Mouse (Mus musculus): Measurements from ENCODE around the gene Nabp1.
A peak's percentile ranks its signal among the peaks of the same experiment; 100 is the strongest.

The Nabp1 gene

DNA sequence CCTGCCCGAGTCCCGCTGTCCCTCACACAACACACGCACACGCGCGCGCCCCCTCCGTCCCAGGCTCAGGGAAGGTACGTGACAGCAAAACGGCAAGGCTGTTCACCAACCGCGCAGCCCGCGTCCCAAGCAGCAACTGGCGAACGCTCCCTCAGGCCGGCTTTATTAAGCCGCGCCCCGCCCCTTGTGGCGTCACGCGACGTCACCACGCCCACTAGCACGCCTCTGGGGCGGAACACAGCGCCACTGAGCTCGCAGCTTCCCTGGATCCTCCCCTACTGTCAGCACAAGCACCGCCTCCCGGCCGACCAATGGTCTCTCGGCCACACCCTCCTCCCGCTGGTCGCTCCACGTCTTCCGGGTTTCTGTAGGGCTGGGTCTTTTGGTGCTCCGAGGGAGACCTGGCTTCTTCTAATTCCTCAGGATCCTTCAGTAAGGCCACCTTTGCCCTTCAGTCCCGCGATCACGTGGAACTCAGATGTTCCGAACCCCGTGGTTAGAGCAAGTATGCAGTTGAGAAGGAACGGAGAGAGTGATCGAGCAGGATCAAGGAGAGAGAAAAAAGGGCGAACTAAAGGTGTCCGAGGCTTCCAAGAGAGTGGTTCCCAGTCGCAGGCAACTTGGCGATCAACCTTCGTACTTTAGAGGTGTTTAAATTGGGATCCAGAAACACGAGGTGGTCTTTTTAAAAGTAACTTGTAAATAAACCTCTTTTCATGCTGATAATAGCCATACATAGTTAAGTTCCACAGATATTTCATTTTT lies at the start of gene Nabp1:
TSS of gene Nabp1 (minus strand) at position 164 of the 765 bp plus-strand sequence.
- DNase-seq (ENCODE audit: low read depth, low spot score): peak; percentile 99

DNA sequence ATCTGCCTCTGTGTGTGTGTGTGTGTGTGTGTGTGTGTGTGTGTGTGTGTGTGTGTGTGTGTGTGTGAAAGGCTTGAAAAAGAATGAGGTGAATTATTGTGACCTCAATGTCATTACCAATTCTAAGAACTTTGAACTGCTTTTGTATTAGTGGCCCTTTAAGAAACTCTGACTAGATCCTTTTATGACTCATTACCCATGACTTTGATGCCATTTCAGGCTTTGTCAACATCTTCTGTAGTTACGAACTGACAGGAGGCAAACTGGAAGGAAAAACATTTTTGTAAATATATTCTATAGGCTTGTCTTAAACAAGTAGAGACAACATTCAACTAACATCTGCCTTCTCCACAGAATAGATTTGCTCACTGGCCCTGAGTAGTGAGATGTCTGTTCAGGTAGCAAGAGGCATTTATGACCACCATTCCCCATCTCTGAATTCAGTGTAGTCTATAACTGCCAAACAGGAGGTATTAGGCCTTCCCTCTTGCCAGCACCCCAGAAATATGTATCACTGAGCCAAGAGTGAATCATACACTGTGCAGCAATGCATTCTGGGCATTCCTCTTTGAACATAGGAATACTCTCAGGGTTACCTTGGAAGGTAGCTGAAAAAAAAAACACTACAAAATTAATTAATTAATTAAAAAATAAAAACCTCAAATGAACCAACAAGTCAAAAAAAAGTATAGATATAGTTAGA lies 47.5 kb upstream of the Nabp1 start:
- no peak for DNase-seq (ENCODE audit: low read depth, low spot score)

DNA sequence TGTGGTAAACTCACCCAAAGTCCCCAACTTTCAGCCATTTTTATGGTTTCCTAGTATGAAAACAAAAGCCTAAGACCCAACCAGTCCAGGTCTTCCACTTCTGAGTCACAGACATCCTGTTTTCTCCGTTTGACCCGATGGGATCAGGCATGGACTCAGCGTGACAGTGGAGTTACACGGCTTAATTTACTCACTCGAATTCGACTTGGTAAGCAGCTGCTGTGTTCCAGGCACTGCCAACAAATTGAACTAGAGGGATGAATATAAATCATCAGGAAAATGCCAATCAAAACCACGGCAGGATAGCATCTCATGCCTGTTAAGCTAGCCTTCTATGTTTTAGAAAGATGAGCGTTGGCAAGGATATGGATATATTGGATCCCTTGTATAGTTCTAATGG lies 43.4 kb upstream of the Nabp1 start:
- no peak for DNase-seq (ENCODE audit: low read depth, low spot score)

DNA sequence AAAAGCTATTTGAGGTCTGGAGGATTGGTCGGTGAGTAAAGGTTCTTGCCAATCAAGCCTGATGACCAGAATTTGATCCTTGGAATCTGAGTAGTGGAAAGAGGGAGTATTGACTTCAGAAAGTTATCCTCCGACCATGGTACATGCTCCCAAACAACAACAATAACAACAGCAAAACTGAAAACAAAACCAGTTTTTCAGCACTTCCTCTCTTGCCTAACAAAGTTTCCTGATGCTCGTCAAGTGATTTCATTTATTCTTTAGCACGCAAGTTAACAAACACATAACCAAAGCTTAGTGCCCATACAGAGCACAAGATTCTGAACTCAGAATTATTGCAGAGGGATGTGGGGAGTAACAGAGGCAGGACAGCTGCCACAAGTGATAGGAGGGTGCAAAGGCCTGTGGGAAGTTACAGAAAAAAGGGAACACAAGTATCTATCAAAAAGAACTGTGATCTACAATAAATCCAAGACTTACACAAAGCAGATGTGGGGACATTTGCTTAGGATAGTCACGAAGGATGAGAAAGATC lies 42.1 kb upstream of the Nabp1 start:
- DNase-seq (ENCODE audit: low read depth, low spot score): no peak

DNA sequence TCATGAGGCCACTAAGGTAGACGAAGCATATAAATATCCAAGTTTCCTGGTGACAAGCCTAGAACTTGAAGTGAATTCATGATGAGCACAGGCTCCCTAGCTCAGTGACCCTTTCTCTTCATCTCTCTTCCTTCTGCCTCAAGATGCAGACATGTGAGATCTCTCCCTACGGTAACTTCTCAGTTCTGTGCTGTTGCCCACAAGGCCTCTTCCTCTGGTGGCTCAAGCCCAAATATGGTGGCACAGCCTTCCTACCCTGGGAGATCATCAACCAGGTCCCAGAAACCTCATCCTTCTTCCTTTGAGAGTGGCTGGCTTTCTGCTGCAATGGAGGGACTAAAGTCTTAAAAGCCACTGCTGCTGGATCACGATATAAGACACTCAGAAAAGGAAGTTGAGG lies 40.9 kb upstream of the Nabp1 start:
- no peak for DNase-seq (ENCODE audit: low read depth, low spot score)

DNA sequence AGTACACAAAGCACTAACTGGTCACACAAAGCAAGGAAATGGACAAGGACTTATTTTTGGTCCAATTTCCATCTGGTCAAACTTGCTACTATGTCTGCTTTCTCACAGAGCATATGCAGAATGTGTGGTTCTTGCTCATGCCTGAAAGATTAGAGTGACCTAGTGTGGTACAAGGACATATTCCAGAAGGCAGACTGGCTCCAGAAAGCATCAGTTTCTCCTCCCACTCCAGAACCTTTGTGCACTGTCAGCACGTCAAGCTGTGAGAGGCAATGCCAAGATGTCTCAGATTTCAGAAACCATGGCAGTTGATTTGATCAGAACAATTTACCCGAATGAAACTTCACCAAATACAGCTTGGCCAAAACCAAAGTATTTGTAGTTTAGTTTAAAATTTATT lies 37.4 kb upstream of the Nabp1 start:
- no peak for DNase-seq (ENCODE audit: low read depth, low spot score)

DNA sequence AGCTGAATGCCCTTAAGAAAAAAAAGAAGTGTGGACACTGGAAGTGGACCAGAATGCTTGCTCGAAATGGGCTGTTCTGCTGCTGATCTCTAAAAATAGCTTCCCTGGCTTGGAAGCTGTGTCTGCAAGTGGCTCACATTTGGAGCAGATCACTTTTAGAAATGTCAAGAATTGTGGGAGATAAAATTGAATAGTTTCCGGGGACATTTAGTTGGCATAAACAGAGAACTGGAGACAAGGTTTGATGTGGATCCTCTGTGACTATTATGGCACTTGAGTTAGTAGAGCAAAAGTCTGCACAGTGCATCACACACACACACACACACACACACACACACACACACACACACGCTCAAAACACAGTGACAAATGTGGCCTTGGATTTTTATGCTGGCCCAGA lies 36.8 kb upstream of the Nabp1 start:
- DNase-seq (ENCODE audit: low read depth, low spot score): no peak

DNA sequence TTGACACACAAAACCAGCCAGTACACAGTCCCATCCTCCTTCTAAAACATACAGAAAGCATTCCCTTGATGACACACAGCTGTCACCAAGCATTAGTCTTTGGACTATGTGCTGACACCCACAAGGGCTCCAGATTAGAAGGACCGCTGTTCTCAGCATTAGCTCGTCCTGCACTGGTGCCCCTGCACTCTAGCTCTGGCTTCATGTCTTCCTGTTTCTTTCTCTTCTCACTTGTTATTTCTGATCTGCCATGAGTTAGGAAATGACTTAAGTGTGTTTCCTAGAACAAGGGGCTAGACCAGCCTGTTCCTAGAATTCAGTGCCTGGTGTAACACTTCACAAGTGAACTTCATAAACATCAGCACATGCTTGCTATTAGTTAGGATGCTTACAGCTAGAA lies 36.2 kb upstream of the Nabp1 start:
- no peak for DNase-seq (ENCODE audit: low read depth, low spot score)

DNA sequence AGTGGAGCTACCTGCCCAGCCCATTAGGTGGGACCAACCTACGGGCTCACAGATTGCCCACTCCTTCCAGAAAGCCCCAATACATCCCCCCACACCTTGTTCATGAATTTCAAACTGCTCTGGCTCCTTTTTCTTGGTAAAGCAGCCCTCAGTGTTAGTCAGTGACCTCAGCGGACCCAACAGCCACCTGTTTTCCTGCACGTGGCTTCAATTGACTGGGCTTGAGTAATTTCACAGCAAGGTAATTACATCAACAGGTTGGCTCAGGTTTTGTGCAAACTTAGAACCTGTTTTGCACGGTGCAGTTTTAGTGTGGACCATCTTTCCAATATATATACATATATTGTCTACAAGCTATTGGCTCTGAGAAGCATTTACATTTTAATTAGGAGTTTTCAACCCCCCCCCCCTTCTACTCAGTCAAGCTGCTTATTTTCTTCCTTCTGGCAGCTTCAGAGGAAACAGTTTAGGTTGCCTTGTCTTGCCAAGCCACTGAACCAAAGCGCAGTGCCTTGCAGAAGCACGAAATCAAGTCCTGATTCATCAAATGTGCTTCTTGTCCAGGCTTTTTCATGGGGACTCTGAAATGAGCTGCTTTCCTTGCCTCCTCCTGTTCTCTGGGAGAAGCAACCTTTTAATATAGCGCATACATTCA lies 35.0 kb upstream of the Nabp1 start:
- DNase-seq (ENCODE audit: low read depth, low spot score): no peak

DNA sequence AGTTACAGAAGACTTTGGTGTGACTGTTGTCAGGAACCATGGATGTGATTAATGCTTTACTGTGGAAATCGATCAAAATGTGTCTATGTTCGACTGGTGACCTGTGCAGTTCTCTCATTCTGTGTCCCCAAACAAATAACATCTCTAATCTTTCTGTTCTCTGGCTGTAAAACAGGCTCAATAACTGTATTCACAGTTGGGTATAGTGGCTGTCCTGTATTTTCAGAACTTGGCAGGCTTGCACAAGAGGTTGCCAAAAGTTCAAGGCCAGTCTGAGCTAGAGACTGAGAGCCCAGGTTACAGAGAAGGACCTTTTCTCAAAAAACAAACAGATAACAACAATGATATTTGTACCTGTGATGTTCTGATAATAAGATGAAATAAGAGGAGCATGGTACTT lies 34.1 kb upstream of the Nabp1 start:
- no peak for DNase-seq (ENCODE audit: low read depth, low spot score)

DNA sequence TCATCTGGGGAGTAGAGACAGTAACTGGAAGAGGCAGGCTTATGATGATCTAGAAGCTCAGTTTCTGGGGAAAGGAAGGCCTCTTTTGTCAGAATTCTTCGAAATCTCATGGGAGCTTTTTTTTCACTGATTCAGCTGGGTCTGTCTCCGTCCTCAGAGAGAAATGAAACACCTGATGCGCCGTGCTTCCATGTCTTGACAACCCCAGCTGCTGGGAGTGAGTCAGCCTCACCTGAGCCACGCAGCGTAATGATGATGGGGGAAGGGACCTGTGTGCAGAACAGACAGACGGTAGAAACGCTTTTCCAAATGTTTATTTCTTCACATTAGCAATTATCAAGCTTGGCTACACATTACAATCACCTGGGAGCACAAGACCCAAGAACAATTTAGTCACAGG lies 31.6 kb upstream of the Nabp1 start:
- DNase-seq (ENCODE audit: low read depth, low spot score): no peak

DNA sequence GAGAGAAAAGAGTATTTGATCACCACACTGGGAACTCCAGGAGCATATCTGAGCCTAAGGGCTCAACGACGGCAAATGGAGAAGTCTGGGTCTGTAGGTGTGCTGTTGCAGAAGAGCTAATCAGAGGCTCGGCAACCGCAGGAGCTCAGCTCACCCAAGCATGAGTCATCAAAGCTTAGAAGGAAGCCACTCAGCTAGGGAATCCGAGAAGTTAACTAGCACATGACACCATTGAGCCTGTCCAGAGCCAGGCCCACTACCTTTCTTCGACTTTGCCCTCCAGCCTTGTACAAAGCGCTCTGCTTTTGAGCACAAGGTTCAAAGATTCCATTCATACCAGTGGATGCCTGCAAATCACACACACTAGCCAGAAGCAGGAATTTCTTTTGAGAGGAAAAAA lies 30.9 kb upstream of the Nabp1 start:
- DNase-seq (ENCODE audit: low read depth, low spot score): peak; percentile 80

DNA sequence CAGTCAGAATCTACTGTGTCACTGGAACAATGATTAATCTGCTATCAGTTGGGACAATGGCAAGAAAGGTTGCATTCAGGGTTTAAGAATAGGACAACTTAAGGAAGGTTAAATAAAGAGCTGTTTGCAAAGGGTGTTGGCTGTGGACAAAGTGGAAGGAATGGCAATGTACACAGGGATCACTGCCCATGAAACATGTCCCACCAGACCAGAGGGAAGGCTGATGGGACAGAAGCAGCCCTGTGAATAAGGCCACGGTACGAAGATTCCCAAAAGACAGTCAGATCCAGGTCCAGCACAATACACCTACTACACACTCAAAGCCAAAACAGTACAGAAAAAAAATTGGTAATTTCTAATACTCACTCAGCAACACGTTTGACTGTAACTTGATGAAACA lies 30.3 kb upstream of the Nabp1 start:
- DNase-seq (ENCODE audit: low read depth, low spot score): peak; percentile 48

DNA sequence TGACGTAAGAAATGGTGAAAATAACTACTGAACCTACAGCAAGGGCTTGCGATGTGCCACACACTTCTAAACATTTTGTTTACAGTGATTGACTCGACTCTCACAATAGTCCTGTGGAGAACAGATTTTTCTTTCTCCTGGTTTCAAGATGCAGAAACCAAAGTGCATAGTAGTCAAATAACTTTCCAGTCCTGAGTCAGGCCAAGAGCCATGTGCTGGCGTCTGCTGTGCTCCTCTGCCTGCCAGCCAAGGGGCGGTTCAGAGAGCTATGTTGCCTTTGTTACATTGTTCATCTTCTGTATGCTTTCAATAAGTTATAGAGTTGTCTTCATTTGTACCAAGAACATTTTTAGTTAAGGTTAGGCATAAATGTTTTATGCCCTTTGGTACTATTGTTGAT lies 29.2 kb upstream of the Nabp1 start:
- no peak for DNase-seq (ENCODE audit: low read depth, low spot score)

DNA sequence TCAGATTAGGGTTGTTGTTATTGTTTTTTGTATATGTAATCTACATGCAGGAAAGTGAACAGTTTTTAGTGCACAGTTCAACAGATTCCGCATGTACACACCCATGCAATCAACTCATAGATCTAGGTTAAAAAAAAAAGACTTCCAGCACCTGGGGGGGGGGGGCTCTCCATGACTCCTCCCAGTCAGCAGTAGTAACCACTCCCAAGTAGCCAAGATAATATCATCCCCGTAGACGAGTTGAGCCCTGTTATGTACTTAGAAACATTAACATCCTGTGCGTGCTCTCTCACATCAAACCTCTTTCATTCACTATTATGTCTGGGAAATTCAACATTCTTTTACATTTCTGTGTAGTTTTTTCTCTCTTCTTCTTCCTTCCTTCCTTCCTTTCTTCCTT lies 28.0 kb upstream of the Nabp1 start:
- DNase-seq (ENCODE audit: low read depth, low spot score): no peak

DNA sequence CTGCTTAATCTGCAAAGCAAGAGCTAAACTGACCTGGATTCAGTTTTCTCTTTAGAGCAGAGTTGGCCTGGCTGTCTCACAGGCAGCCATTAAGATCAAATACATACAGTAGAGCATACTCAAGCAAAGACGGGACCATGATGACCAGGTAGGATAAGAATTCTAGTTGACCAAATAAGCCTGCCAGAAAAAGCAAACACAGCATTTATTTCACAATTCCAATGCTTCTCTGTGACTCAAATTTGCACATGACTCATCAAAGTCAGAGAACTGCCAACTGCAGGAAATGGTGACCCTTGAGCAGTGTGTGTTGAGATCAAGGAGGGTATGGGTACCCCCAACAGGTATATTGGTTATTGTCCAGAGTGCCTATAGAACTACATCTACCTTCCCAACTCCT lies 27.4 kb upstream of the Nabp1 start:
- DNase-seq (ENCODE audit: low read depth, low spot score): no peak

DNA sequence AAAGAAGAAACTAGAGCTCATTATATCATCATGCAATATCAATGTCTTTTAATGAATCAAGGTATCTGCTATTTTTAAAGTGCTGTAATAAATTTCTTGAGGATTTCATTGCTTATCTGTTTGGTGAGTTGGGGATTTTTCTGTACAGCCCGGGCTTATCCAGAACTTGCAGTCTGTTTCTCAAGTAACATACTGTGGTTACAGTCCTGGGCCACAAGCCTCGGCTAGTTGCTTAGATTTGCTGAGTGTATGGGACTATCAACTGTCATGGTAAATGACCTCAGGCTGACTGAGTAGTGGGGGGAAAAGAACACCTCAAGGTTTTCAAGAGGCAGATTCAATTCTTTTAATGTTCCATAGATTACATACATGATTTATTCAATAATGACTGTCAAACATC lies 24.8 kb upstream of the Nabp1 start:
- DNase-seq (ENCODE audit: low read depth, low spot score): no peak

DNA sequence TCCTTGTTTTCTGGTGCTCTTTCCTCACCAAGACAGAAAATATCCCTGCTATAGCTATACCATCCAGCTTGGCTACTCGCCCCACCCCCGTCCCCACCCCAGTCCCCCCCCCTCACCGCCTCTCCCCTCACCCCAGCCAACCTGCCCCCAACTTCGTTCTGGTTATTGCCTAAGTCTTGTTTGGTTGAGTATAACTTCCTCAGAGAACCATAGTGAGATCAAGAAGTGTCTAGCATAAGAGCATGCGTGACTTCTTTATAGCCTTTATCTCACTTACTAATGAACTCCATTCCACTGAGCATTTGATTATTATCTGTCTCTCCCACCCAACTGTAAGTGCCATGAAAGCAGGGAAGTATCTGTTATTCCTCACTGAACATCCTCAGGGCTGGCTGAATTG lies 24.1 kb upstream of the Nabp1 start:
- no peak for DNase-seq (ENCODE audit: low read depth, low spot score)

DNA sequence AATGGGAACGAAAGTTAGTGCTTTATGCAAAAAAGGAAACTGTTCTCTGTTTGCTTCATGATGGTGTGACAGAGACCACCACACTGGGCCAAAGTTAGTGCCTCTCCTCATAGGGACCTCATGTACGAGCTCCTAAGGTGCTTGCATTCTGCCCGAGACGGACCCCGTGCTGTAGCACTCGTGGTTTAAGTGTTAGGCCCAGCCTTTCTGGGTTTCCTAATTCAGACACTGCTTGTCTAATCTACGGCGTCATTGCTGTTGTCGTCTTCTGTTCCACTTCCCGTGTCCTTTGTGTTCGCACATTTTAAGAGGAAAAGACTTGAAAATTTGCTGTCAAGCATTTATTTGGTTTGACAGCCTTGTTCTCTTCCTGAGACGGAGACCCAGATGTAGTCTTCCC lies 23.0 kb upstream of the Nabp1 start:
- no peak for DNase-seq (ENCODE audit: low read depth, low spot score)

DNA sequence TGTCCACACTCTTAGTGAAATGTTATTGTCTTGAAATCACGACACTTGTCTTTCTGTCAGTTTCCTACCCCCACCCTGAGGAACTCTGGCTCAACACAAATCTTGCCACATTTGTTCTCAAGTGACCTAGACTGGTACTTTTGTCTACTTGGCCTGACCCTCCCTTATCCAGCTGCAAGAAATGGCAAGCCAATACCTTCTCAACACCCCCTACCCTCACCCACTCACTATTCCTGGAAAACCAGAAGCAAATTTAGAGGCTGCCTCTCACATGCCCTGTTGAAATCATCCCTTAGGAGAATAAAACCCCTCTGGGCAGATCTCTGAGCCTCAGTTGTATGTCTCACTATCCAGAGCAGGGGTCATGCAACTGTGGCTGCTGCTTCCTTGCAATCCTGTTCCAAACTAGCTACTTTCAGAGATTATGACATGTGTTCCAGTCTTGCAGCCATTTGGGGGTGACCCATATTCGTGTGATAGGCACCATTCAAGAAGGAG lies 20.4 kb upstream of the Nabp1 start:
- DNase-seq (ENCODE audit: low read depth, low spot score): no peak

DNA sequence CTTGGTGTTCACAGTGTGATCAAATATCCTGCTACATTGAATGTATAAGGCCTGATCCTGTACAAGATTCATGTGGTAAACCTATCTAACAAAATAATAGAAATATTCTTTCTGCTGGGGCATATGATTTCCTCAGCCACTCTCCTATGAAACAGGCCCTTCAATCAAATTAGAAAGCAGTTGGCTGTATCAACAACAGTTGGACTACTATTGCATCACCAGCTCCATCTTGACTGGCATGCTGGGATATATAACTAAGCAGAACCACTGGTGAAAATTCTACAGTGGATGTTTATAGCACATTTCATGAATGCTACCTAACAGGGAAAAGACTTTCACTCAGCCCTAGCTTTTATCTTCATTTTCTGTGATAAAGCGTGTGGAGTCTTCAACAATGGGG lies 17.9 kb upstream of the Nabp1 start:
- no peak for DNase-seq (ENCODE audit: low read depth, low spot score)

DNA sequence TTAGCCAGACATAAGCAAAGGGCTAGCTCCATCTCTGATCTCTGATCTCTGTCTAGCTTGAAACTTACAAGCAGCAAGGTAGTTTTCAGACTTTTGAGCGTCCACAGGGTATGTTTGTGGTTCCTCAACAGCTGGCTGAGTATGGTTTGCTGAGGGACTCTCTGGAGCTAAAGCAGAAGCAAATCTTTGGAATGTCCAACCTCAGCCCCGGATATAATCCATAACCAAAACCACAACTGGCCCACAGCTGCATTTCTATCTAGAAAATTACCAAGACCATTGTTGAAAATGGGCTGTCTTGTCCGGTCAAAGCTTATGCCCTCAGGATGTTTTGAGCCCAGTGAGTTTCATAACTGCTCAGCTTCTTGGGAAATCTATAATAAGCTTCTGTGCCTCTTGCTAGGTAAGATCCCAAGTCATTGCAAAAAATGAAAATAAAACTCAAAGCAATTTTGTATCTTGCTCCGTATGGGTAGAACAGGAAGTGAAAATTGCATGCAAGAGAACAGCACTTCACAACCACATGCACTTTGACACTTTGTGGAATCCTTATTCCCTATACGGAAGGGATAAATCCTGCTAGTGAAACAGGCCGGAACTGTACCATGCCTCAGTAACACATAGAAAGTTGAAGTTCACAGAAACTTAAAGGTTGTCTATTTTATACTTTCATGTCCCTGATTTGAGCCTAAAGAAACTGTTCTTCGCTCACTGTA lies 15.5 kb upstream of the Nabp1 start:
- DNase-seq (ENCODE audit: low read depth, low spot score): no peak
